Mouse (Mus musculus): ENCODE measurements around the gene Tcaf3.

The Tcaf3 gene

DNA sequence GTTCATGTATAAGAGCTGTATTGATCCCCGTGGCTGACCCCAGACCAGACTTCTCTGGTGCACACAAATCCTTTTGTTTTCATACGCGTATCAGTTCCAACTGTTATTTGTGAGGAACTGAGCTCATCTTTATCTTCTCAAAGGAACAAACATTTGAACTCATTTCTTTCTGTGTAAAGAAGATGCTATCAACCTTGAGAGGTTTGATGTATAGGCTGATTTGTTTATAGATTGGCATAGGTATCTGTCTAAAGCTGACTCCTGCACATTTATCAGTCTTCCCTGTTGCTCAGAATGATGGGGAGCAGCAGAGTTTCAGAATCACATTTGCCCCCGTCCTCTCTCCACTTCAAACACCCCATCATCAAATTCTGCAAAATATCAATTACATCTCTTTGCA, at the start of gene Tcaf3:
TSS of gene Tcaf3 (minus strand) at position 101 of the 400 bp plus-strand sequence.
- DNase-seq (ENCODE audit: low spot score): no peak

GRCm38 (mm10) chr6:42644912-42645549, 47.5 kb upstream of the Tcaf3 start, which contains the start of gene Tcaf2:
TSS of gene Tcaf2 (minus strand) at chr6:42645254.
- peak; percentile 69 for DNase-seq (ENCODE audit: low spot score)

- no peak for DNase-seq (ENCODE audit: low spot score)
Measured at GRCm38 (mm10) chr6:42634393-42634792, 36.9 kb upstream of the Tcaf3 start.

- no peak for DNase-seq (ENCODE audit: low spot score)
Measured at GRCm38 (mm10) chr6:42631395-42631794, 33.9 kb upstream of the Tcaf3 start.

DNA sequence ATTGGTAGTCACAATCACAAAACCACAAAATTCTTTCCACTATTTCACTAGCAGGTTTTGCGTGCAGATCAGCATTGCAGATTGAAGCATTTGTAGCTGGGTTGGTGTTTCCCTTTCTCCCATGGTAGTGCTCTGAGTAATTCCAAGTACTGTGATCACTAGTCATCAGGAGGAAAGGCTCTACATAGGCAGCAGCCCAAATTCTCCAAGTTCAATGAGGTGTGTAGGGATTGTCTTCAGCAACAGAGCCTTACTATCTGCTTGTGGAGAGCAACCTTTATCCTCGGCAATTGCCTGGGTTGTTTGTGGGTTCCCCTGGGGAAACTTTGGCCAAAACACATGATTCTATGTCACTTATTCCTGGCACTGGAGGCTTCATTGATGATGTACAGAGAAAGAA, 19.4 kb upstream of the Tcaf3 start:
- no peak for DNase-seq (ENCODE audit: low spot score)

DNA sequence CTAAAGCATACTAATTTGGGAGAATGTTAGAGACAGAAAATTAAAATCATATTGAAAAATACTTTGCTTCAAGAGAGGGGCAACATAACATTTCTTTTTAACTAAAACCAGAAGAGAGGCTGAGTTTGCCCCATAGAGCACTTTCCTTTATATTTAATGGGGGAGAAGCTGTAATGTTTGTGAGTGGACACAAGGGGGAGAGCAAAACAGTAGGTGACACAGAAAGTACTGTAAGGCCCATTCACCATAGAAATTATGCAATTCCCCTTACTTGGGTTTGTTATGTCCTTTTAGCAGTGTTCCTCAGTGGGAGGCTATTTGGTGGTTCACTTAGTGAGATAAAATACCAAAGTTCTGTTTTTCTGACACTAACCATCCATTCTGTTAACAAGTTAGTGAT, 14.7 kb upstream of the Tcaf3 start:
- peak; percentile 6 for DNase-seq (ENCODE audit: low spot score)

- no peak for DNase-seq (ENCODE audit: low spot score)
Measured at GRCm38 (mm10) chr6:42610954-42611522, 13.5 kb upstream of the Tcaf3 start.

DNA sequence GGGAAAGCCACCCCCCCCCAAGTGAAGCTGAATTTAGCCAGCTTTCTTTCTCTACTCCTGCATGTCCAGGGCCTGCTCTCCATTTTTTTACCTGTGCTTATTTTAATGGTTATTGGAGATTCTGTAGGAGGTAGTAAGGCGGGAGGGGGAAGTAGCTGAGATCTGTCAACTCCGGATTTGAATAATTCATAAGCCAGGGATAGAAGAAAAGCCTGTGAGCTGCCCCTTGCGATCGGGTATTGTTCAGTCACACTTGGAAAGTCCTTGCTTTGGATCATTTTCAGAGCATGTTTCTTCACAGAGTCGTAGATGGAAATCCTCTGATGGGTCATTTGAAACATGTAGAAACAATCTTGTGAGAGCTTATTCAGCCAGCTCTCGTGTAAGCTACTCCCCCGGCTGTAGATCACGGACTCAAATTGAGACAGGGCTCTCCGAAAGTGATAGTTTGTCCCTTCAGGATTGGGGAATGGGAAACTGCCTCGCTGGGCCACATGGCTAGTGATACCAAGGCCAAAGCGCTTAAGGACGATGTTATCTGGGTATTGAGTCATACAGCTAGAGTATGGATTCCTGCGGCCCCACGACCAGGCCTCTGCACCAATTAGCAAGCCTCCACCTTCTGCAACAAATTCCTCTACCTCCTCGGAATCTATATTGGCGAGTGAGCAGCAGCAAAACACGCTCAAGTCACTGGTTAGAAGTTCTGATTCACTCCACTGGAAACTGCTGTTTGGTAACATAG, 4.2 kb downstream of the Tcaf3 start:
- no peak for DNase-seq (ENCODE audit: low spot score)

- no peak for DNase-seq (ENCODE audit: low spot score)
Measured at GRCm38 (mm10) chr6:42586569-42586968, 10.9 kb downstream of the Tcaf3 start.

GRCm38 (mm10) chr6:42583488-42583872, 14.0 kb downstream of the Tcaf3 start:
- peak; percentile 34 for DNase-seq (ENCODE audit: low spot score)

DNA sequence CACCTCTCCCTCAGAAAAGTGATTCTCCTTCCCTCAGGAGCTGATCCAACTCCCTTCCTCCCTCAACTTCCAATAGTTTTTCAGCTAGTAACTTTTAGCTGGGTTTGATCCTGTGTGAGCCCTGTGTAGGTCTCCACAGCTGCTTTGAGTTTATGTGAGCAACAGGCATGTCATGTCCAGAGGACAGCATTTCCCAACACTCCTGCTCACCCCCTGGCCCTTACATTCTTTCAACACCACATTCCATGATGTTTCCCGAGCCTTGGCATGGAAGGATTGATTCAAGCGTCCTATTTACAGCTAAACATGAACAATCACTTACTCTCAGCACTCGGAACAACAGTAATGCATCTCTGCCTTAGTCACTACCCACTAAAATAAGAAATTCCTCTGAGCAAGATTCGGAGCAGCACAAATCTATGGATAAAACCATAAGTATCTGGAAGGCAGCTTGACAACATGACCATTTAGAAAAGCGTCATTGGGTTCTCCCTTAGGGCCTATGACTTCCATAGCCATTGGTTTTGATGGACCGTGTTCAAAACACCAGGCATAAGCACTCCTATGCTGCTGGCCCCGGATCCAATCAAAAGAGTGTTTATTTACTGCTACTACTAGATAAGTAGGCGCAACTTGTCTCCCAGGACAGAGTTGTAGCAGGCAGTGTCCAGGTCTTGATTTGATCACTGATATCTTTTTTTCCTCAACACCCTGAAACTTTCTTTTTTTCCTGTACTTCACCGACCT, 14.6 kb downstream of the Tcaf3 start:
- DNase-seq (ENCODE audit: low spot score): no peak

- DNase-seq (ENCODE audit: low spot score): no peak
Measured at GRCm38 (mm10) chr6:42578678-42579077, 18.8 kb downstream of the Tcaf3 start.

GRCm38 (mm10) chr6:42577433-42577832, 20.1 kb downstream of the Tcaf3 start:
- no peak for DNase-seq (ENCODE audit: low spot score)

DNA sequence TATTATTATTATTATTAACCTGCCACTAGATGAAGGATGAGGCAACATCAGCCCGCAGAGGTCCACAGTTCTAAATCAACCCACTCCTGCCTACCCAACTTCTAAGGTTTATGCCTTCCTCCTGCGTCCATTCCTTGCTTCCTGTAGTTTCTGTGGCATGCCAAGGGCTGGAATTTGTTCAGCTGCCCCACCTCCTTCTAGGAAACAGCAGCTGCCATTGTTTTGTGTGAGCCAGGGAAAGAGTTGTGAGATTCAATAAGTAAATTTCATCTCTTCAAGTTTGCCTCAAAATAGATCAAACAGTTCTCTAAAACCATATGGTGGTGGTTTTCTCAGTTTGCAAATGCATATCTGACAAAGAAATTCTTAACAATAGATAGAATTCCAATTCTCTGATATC, 29.3 kb downstream of the Tcaf3 start:
- no peak for DNase-seq (ENCODE audit: low spot score)

DNA sequence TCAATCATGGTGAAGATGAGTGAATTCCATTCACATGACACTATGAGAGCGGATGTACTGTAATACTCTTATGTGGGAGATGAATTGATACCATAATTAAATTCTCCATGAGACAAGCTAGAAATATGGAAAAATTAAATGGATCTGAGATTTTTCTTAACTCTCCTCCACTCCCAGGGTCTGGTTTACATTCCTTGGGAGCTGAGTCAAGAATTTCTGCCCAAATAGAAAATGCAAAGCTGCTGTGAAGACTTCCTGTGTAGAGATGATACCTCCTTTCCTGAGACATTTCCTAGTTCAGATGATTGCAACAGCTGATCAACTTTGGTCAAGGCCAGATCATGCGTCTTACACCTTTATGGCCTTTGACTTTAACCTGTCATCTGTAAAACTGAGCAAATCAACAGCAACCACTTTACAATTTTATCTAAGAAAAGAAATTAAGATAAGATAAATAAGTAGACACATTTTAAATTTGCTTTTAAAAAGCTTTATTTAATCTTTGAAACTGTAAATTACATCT, 31.4 kb downstream of the Tcaf3 start:
- no peak for DNase-seq (ENCODE audit: low spot score)

GRCm38 (mm10) chr6:42562280-42562679, 35.2 kb downstream of the Tcaf3 start:
- no peak for DNase-seq (ENCODE audit: low spot score)

DNA sequence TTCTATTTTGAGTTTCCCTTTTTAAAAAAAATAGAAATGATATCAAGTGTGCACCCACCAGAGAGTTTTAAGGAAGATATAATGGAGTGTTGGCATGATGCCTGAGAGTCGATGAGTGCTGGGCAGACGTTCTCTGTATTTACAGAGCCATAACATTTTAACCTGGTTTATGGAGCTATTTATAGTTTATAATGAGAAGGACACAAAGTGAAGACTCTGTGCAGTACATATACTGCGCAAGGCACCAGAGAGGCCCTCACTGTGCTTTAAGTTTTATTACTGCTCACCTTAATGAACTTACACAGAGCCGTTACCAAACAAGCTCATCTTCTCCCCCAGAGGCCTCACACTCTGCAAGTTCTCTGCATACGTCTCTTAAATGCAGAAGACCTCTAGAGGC, 36.6 kb downstream of the Tcaf3 start:
- DNase-seq (ENCODE audit: low spot score): no peak

- DNase-seq (ENCODE audit: low spot score): no peak
Measured at GRCm38 (mm10) chr6:42558641-42559040, 38.9 kb downstream of the Tcaf3 start.

- DNase-seq (ENCODE audit: low spot score): no peak
Measured at GRCm38 (mm10) chr6:42547461-42547860, 50.0 kb downstream of the Tcaf3 start, which contains the start of gene Olfr455. TSS of gene Olfr455 (minus strand) at chr6:42547587.

DNA sequence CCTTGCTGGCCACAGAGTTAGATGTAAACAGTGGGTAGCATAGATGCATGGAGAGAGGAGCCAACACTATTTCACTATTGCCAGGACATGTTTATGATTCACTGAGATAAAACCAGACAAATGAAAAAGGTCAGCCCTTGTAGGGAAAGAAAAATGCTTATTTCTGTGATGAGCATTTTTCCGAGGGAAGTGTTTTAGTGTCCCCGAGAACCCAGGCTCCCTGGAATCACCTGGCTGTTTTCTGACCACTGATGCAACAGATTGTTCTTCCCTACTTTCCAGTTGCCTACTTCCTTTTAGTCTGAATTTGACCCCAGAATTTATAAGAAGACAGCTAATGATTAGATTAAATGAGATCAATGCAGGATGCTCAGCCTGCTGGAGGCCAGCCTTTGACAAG, 51.3 kb downstream of the Tcaf3 start:
- DNase-seq (ENCODE audit: low spot score): no peak

DNA sequence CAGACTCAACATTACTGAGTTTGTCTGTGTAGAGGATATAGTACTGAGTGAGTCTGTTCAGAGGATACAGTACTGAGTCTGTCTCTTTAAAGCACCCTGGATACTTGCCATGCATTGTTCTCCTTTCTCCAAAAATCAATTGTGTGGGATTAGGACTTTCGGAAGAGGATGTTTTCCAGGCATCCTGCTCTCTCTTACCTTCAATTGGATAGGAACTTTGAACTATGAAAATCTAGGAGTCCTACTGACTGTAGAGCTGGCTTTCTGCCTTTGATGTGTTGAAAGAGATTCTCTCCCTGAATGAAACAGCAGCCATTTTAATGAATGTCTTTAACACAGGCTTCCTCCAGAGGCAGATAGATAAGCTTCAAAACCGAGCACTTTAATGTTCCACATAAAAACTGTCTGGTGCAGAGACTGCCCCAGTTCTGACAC, 52.0 kb downstream of the Tcaf3 start:
- DNase-seq (ENCODE audit: low spot score): peak; percentile 2

DNA sequence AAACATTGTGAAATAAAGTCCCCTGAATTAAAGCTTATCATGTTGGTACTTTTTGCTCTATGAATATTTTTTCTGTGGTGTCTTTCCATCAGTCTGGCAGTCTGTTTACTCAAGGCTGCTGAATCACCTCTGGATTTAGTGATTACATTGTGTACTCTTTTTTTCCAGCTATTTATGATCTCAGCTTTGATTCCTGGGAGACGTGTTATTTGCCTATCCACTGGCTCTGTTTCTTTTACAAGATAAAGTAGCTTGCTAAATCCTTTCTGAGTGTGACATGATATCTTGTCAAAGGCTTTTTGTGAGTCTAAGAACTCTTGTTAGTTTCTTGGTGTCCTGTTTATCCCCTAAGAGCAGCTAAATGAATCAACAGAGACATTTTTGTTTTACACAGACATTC, 52.6 kb downstream of the Tcaf3 start:
- no peak for DNase-seq (ENCODE audit: low spot score)
